Mouse (Mus musculus) thymus, adult 2 months (tissue): ENCODE measurements around the gene Ccdc61. TPM values are rescaled to one million over a fixed set of nuclear protein-coding genes. Genes with fewer than 3 reads are reported as not detected.

Experiments
- DNase-seq: peaks from one replicate; pipeline ENCODE4 v3.0.0; 2021
- H3K27ac ChIP-seq: fragments of 200-500 bp; 2 replicates; pipeline ENCODE4 v1.5.1; 2012; ENCODE audit warnings: low read length, control low read depth; ENCODE audit not compliant: control insufficient read depth, insufficient read depth
- H3K27me3 ChIP-seq: fragments of 200-500 bp; 2 replicates; pipeline ENCODE4 v1.6.1; 2012; ENCODE audit warnings: mild to moderate bottlenecking, low read length, moderate library complexity, mixed read lengths; ENCODE audit not compliant: control insufficient read depth, insufficient read depth
- H3K36me3 ChIP-seq: fragments of 200-500 bp; 2 replicates; pipeline ENCODE4 v1.6.1; 2012; ENCODE audit warnings: mild to moderate bottlenecking, low read length, moderate library complexity; ENCODE audit not compliant: control insufficient read depth, insufficient read depth
- H3K4me1 ChIP-seq: fragments of 200-500 bp; replicated peaks from 2 replicates; pipeline ENCODE4 v1.6.1; 2012; ENCODE audit warnings: low read length; ENCODE audit not compliant: control insufficient read depth, insufficient read depth
- H3K4me3 ChIP-seq: fragments of 200-500 bp; 2 replicates; pipeline ENCODE4 v1.5.1; 2012; ENCODE audit warnings: mild to moderate bottlenecking, low read length, control low read depth, moderate library complexity; ENCODE audit not compliant: control insufficient read depth, insufficient read depth
- CTCF ChIP-seq: fragments of 200-500 bp; IDR thresholded peaks from 2 replicates; pipeline ENCODE4 v1.5.1; 2012; ENCODE audit warnings: mild to moderate bottlenecking, control low read depth, low read length, moderate library complexity, borderline replicate concordance; ENCODE audit not compliant: control insufficient read depth, poor library complexity, insufficient read depth; ENCODE audit errors: extremely low read depth
- POLR2A ChIP-seq: fragments of 200-500 bp; IDR thresholded peaks from 2 replicates; pipeline ENCODE4 v1.6.1; 2012; ENCODE audit warnings: mild to moderate bottlenecking, low read length, control low read depth, moderate library complexity; ENCODE audit not compliant: control insufficient read depth, poor library complexity, insufficient read depth; ENCODE audit errors: extremely low read depth
- WGBS: fragments of 180-500 bp; shearing (Covaris S2); methylation state at CpG from one replicate; pipeline ENCODE4 v1.1.7; 2018; 5-methylcytosine and 5-hydroxymethylcytosine counted together
- polyA plus RNA-seq: library from polyadenylated mRNA; depleted of rRNA; stranded (reverse); fragments of >200 nt; gene quantifications from 2 replicates; pipeline ENCODE4 v1.2.3, GENCODE M21; 2012

Gene Ccdc61
- polyA plus RNA-seq, 1 experiment: 56.5 TPM

GRCm38 (mm10) chr7:18926041-18926790, 16.0 kb upstream of the Ccdc61 start:
- no peak for DNase-seq
- no peak overlapping the region for H3K27ac ChIP-seq
- TF ChIP-seq CTCF (no peak), POLR2A (no peak)
- H3K4me3 ChIP-seq: no peak overlapping the region
- H3K4me1 ChIP-seq: peaks cover 3% of the 10 kb centered on the region
- 11% methylated on average over 42 of the region's 42 CpGs for WGBS
- H3K27me3 ChIP-seq: peaks cover 16% of the 10 kb centered on the region
- H3K36me3 ChIP-seq: no peaks in the 10 kb centered on the region

- peak; percentile 33 for DNase-seq
- peaks cover 3% of the 10 kb centered on the region for H3K4me1 ChIP-seq
- peaks cover 16% of the 10 kb centered on the region for H3K27me3 ChIP-seq
- TF ChIP-seq POLR2A (no peak), CTCF (no peak)
- H3K36me3 ChIP-seq: no peaks in the 10 kb centered on the region
- WGBS: 5% methylated on average over 34 of the region's 45 CpGs
- no peak within 1 kb of the TSS for H3K4me3 ChIP-seq
- H3K27ac ChIP-seq: no peak within 1 kb of the TSS
Measured at GRCm38 (mm10) chr7:18925162-18925938, 15.1 kb upstream of the Ccdc61 start, which contains the start of gene Nova2. Gene Nova2 (plus strand): TSS chr7:18925888.

- WGBS: 38% methylated on average over 8 of the region's 8 CpGs
Measured at GRCm38 (mm10) chr7:18924321-18924720, 14.1 kb upstream of the Ccdc61 start.

DNA sequence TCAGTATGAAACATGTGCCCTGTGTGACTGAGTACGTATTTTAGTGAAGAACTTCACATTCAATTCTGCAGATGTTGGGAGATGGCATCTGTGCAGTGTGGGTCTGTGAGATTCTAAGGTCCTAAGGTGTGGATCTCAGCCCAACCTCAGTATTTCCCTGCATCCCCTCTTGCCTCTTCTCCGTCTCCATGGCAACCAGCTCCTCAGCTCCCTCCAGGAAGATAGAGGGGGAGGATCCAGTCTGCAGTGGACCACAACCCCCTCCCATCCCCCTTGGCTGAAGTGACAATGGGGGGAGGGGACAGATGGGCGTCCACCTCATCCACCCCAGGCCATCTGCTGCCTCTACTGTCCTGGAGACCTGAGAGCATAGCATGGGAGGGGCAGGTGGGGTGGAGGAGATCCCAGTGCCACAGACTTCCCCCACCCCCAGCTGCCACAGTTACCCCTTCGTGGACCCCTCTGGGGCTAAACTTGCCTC, 13.5 kb upstream of the Ccdc61 start:
- H3K36me3 ChIP-seq: no peaks in the 10 kb centered on the region
- no peak for DNase-seq
- H3K27ac ChIP-seq: no peak overlapping the region
- H3K4me3 ChIP-seq: no peak overlapping the region
- no peak for TF ChIP-seq POLR2A
- no peak for TF ChIP-seq CTCF
- peaks cover 16% of the 10 kb centered on the region for H3K27me3 ChIP-seq
- H3K4me1 ChIP-seq: peaks cover 3% of the 10 kb centered on the region
- 47% methylated on average over 4 of the region's 4 CpGs for WGBS

More at GRCm38 (mm10) chr7:18924321-18924720, 14.1 kb upstream of the Ccdc61 start:
- peaks cover 3% of the 10 kb centered on the region for H3K4me1 ChIP-seq
- no peak for DNase-seq
- peaks cover 16% of the 10 kb centered on the region for H3K27me3 ChIP-seq
- TF ChIP-seq CTCF (no peak), POLR2A (no peak)
- H3K27ac ChIP-seq: no peak overlapping the region
- H3K36me3 ChIP-seq: no peaks in the 10 kb centered on the region
- H3K4me3 ChIP-seq: no peak overlapping the region

GRCm38 (mm10) chr7:18923267-18923666, 13.1 kb upstream of the Ccdc61 start:
- Histone ChIP-seq H3K4me1 (peaks cover 3% of the 10 kb centered on the region), H3K27me3 (peaks cover 16% of the 10 kb centered on the region), H3K4me3 (no peak overlapping the region), H3K27ac (no peak overlapping the region), H3K36me3 (no peaks in the 10 kb centered on the region)
- DNase-seq: no peak
- no peak for TF ChIP-seq CTCF
- WGBS: 87% methylated on average over 11 of the region's 11 CpGs

GRCm38 (mm10) chr7:18922807-18923206, 12.6 kb upstream of the Ccdc61 start:
- WGBS: 65% methylated on average over 5 of the region's 5 CpGs
- H3K27ac ChIP-seq: no peak overlapping the region
- no peak for DNase-seq
- no peak overlapping the region for H3K4me3 ChIP-seq
- H3K36me3 ChIP-seq: no peaks in the 10 kb centered on the region
- H3K27me3 ChIP-seq: peaks cover 16% of the 10 kb centered on the region
- H3K4me1 ChIP-seq: peaks cover 3% of the 10 kb centered on the region
- TF ChIP-seq CTCF (no peak), POLR2A (no peak)
